Mouse (Mus musculus) retina, postnatal 7 days (tissue): ENCODE measurements around the gene Rab31.

Source experiments
- DNase-seq: peaks from one replicate; pipeline ENCODE4 v3.0.0-alpha.2; 2012; ENCODE audit warnings: low read depth, low spot score

Rab31 gene

GRCm38 (mm10) chr17:65739874-65740725, 32.5 kb downstream of the Rab31 start:
- no peak for DNase-seq

GRCm38 (mm10) chr17:65737622-65738021, 34.9 kb downstream of the Rab31 start:
- DNase-seq = no peak

GRCm38 (mm10) chr17:65737175-65737574, 35.4 kb downstream of the Rab31 start:
- no peak for DNase-seq

GRCm38 (mm10) chr17:65735088-65735487, 37.5 kb downstream of the Rab31 start:
- no peak for DNase-seq

GRCm38 (mm10) chr17:65732666-65733065, 39.9 kb downstream of the Rab31 start:
- no peak for DNase-seq

GRCm38 (mm10) chr17:65731710-65732109, 40.8 kb downstream of the Rab31 start:
- no peak for DNase-seq

GRCm38 (mm10) chr17:65729945-65730741, 42.4 kb downstream of the Rab31 start:
- DNase-seq = no peak

GRCm38 (mm10) chr17:65726755-65727154, 45.8 kb downstream of the Rab31 start:
- DNase-seq = no peak

GRCm38 (mm10) chr17:65726274-65726673, 46.3 kb downstream of the Rab31 start:
- DNase-seq = no peak

- DNase-seq = no peak
These were observed 46.7 kb downstream of the Rab31 start for GRCm38 (mm10) chr17:65725814-65726213.

GRCm38 (mm10) chr17:65725381-65725780, 47.2 kb downstream of the Rab31 start:
- DNase-seq = no peak

GRCm38 (mm10) chr17:65724254-65724653, 48.3 kb downstream of the Rab31 start:
- DNase-seq = no peak

- no peak for DNase-seq
These were observed 48.9 kb downstream of the Rab31 start for GRCm38 (mm10) chr17:65723633-65724032.

- no peak for DNase-seq
These were observed 51.2 kb downstream of the Rab31 start for GRCm38 (mm10) chr17:65721330-65721729.

- DNase-seq = no peak
These were observed 52.7 kb downstream of the Rab31 start for GRCm38 (mm10) chr17:65719826-65720225.

GRCm38 (mm10) chr17:65718578-65718977, 54.0 kb downstream of the Rab31 start:
- DNase-seq = no peak

GRCm38 (mm10) chr17:65717658-65718199, 54.8 kb downstream of the Rab31 start:
- no peak for DNase-seq

GRCm38 (mm10) chr17:65714060-65714459, 58.5 kb downstream of the Rab31 start:
- no peak for DNase-seq

GRCm38 (mm10) chr17:65712861-65713535, 59.6 kb downstream of the Rab31 start:
- no peak for DNase-seq

- DNase-seq = no peak
These were observed 60.8 kb downstream of the Rab31 start for GRCm38 (mm10) chr17:65711779-65712178.

GRCm38 (mm10) chr17:65710576-65710975, 62.0 kb downstream of the Rab31 start:
- DNase-seq = no peak

GRCm38 (mm10) chr17:65706220-65706619, 66.3 kb downstream of the Rab31 start:
- DNase-seq = no peak
